Mouse (Mus musculus) erythroblast, embryonic 14.5 days (primary cell): ENCODE results near the gene Rgs19. TPM values are rescaled to one million over a fixed set of nuclear protein-coding genes. Genes with fewer than 3 reads are reported as not detected.

Experiments used
- H3K27me3 ChIP-seq: 2 replicates; pipeline ENCODE4 v1.6.1; 2012; ENCODE audit warnings: inconsistent platforms; ENCODE audit not compliant: control insufficient read depth
- H3K36me3 ChIP-seq: 2 replicates; pipeline ENCODE4 v1.6.1; 2012; ENCODE audit warnings: mild to moderate bottlenecking, inconsistent platforms; ENCODE audit not compliant: control insufficient read depth
- H3K4me1 ChIP-seq: 2 replicates; pipeline ENCODE4 v1.6.1; 2012; ENCODE audit warnings: inconsistent platforms; ENCODE audit not compliant: control insufficient read depth
- H3K4me3 ChIP-seq: replicated peaks from 2 replicates; pipeline ENCODE3; 2012; ENCODE audit warnings: moderate library complexity, mild to moderate bottlenecking, inconsistent platforms
- H3K9me3 ChIP-seq: 2 replicates; pipeline ENCODE4 v1.6.1; 2012; ENCODE audit warnings: low read length, inconsistent platforms, mixed read lengths; ENCODE audit not compliant: control insufficient read depth
- GATA1 ChIP-seq: IDR thresholded peaks from 2 replicates; pipeline ENCODE4 v1.6.1; 2012; ENCODE audit warnings: low read length, inconsistent platforms, mixed read lengths
- TAL1 ChIP-seq: IDR thresholded peaks from 3 replicates; pipeline ENCODE4 v1.6.1; 2012; ENCODE audit warnings: low read length, inconsistent platforms, mixed read lengths
- polyA plus RNA-seq: library from polyadenylated mRNA; stranded (reverse); fragments of >175 nt; gene quantifications from 2 replicates; pipeline ENCODE4 v1.2.3, GENCODE M21; 2012

The Rgs19 gene
- polyA plus RNA-seq: 0.16 and 0.69 TPM in 2 replicates

DNA sequence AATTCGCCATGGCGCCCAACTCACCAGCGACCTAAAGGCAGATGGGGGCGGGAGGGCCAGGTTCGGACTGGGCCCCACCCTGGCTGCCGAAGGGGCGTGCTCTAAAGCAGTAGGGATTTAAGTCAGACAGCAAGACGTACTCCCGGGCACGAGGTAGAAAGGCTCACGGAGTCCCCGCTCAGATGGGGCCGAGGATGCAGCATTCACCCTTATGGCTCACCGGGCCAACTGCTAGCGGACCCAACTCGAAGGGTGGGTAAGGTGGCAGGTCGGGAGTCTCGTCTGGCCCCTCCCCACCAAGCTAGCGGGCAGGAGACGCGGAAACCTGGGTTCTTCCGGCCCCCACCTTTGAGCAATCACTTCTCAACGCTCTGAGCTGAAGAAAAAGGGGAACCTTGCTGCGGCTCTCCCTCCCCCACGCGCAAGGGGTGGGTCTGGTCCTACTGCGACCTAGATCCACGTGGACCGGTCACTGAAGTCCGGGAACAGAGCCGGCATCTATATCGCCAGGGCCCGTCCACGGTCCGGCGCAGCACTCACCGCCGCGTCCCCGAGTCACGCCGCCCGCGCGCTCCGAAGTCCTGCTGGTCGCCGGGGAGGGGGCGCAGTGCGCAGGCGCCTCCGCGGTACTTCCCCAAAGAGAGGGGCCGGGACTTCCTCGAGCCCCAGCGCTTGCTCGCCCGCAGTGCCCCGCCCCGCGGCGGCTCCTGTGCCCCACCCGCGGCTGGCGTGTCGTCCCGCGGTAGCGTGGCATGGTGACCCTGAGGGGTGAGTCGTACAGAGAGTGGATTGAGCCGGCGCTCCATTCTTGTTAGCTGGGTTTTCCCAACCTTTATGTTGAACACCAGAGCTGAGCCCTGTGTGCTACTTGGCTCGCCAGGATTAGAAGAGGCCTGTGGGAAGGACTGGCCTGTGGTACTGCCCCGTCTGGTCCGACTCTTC is at the start of gene Rgs19:
Rgs19 (minus strand) TSS at position 639 of the 942 bp plus-strand sequence.
- H3K4me3 ChIP-seq: peak within 1 kb of the TSS; percentile 57
- peaks cover 11% of the 10 kb centered on the region for H3K4me1 ChIP-seq
- TF ChIP-seq TAL1 (no peak), GATA1 (no peak)
- H3K9me3 ChIP-seq: no peaks in the 10 kb centered on the region
- H3K36me3 ChIP-seq: peaks cover 4% of the 10 kb centered on the region; the same call in 1 of the 2 replicates
- H3K27me3 ChIP-seq: peaks cover 30% of the 10 kb centered on the region

DNA sequence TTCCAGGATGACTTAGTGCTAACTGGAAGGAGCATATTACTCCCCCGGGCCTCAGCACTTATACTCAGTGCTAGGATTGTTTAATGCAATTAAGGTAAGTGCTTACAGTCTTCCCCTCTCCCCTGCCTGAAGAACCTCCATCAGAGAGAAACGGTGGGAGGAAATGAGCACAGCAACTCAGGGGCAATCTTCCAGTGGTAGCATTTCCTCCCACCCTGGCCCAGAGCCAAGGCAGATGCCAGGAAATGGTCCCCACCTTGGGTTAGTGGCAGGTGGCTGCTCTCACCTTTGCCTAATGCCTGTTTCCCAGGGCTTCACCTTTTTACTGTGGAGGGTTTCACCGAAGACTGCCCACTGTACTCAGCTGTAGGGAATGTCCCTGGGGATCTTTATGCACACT is 36.3 kb upstream of the Rgs19 start:
- no peaks in the 10 kb centered on the region for H3K9me3 ChIP-seq
- TF ChIP-seq TAL1: no peak
- no peak for TF ChIP-seq GATA1
- no peak overlapping the region for H3K4me3 ChIP-seq
- H3K36me3 ChIP-seq: no peaks in the 10 kb centered on the region
- H3K4me1 ChIP-seq: no peaks in the 10 kb centered on the region
- no peaks in the 10 kb centered on the region for H3K27me3 ChIP-seq

DNA sequence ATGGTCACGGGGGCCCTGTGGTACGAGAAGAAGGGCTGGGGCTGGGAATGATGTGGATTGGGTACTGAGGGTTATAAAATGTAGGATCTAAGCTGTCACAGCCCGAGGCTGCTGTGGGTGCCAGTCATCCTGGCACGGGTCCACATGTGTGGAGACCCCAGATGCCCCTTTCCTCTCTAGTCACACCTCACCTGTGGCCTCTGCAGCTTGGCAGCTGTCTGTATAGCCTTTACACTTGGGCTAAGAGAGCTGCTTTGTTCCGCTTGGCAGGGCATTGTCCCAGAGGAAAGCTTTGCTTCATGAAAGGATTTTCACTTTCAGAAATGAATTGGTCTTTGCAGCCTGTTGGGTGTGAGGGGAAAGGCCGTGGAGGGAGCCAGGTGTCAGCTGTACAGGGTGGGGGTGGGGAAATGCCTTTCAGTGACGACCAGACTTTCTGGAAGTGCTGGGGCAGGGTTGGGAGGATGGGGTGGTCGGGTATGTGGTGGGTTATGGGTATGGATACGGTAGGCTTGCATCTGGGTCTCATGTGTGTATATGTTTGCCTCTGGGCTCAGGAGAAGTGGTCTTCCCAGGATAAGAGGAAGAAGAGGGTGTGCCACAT is 34.0 kb upstream of the Rgs19 start:
- H3K36me3 ChIP-seq: no peaks in the 10 kb centered on the region
- no peak overlapping the region for H3K4me3 ChIP-seq
- TF ChIP-seq TAL1 (no peak), GATA1 (no peak)
- no peaks in the 10 kb centered on the region for H3K4me1 ChIP-seq
- no peaks in the 10 kb centered on the region for H3K27me3 ChIP-seq
- no peaks in the 10 kb centered on the region for H3K9me3 ChIP-seq

DNA sequence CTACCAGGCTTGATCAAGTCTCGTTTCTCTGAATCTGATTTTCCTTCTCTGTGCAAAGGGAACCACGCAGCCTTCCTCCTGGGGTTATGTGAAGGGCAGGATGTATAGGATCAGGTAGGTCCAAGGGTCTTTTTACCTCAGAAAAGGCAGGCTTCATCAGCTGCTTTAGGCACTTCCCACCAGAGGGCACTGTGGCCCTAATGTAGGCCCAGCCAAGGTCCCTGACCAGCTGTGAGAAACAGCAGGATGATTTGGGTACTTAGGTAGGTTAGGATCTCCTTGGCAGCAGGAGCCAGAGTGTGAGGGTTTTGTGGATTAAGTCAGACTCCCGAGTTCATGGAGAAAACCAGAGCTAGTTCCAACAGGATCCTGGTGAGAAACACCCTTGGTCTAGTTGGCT is 28.4 kb upstream of the Rgs19 start:
- TF ChIP-seq TAL1 (no peak), GATA1 (no peak)
- H3K4me3 ChIP-seq: no peak overlapping the region
- H3K9me3 ChIP-seq: no peaks in the 10 kb centered on the region
- no peaks in the 10 kb centered on the region for H3K36me3 ChIP-seq
- no peaks in the 10 kb centered on the region for H3K4me1 ChIP-seq
- no peaks in the 10 kb centered on the region for H3K27me3 ChIP-seq

DNA sequence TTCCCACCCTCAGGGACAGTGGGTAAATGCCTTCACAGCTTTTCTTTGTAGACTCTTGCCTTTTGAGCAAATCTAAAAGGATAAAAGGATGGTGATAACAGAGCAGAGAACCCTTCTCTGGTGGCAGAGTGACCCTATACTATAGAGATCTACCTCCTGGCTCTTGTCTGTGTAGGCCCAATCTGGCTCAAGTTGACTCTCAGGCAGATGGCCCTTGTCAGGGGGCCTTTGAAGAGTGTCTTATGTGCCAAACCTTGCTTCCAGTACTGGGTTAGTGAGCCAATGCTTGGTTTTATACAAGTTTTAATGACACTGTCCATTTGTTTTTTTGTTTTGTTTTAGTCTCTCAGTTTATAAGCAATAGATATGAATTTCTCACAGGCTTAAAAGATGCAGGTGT is 27.4 kb upstream of the Rgs19 start:
- Histone ChIP-seq H3K4me3 (no peak overlapping the region), H3K27me3 (no peaks in the 10 kb centered on the region), H3K9me3 (no peaks in the 10 kb centered on the region), H3K4me1 (no peaks in the 10 kb centered on the region), H3K36me3 (no peaks in the 10 kb centered on the region)
- TF ChIP-seq TAL1: no peak

DNA sequence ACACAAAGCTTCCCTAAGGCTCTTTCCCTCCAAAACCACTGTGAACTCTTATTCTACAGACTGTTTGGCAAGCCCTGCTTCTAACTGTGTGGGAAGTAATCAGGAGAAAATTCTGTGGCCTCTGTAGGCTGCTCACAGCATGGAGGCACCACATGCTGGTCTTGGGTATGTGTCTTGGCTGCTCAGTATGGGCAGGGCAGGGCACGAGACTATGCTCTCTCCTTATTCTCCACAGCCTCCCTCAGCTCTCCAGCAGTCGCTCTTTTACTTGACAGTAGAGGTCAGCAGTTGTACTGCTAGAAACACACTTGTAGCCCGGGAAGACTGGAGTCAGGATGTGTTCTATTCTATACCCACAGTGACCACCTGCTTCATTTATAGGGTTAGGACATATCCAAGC is 26.3 kb upstream of the Rgs19 start:
- H3K27me3 ChIP-seq: no peaks in the 10 kb centered on the region
- H3K4me3 ChIP-seq: no peak overlapping the region
- H3K36me3 ChIP-seq: no peaks in the 10 kb centered on the region
- H3K4me1 ChIP-seq: no peaks in the 10 kb centered on the region; the same call in 1 of the 2 replicates
- TF ChIP-seq GATA1: no peak
- TF ChIP-seq TAL1: no peak
- no peaks in the 10 kb centered on the region for H3K9me3 ChIP-seq

DNA sequence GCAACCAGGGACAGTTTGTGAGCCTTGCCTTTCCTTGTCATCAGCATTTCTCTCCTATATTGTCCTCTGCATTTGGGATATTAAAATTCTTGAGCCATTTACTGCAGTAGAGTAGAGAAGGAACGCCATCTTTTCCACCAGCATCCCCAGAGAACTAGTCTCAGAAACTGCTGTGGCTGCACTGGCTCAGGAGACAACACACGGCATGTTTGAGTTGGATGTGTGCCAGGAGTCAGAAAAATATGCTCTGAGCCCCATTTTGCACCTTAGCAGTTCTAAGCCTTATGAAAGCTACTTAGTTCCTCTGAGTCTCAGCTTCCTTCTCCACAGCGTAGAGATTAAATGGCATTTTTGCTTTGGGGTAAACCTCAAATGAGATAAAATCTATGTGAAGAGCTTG is 23.2 kb upstream of the Rgs19 start:
- Histone ChIP-seq H3K9me3 (no peaks in the 10 kb centered on the region), H3K4me3 (no peak overlapping the region), H3K4me1 (no peaks in the 10 kb centered on the region; the same call in 1 of the 2 replicates), H3K27me3 (no peaks in the 10 kb centered on the region), H3K36me3 (no peaks in the 10 kb centered on the region)
- TF ChIP-seq TAL1: no peak
- TF ChIP-seq GATA1: no peak

DNA sequence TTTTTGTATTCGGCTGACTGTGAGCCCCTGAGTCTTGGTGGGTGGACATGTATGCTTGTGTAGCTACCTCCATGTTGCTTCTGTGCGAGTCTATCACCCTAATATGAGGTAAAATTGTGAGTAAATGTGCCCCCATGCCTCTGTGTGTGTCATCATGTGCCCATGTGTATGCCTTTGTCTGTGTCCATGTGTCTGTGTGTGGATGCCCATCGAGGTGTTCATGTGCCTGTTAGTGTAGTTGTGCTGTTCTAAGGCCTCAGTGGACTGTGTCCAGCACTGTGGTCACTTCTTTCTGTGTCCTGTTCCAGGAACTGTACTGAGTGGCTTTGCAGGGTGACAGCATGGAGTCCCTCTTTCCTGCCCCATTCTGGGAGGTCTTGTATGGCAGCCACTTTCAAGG is 21.6 kb upstream of the Rgs19 start:
- no peaks in the 10 kb centered on the region for H3K36me3 ChIP-seq
- H3K4me3 ChIP-seq: no peak overlapping the region
- TF ChIP-seq TAL1 (no peak), GATA1 (no peak)
- no peaks in the 10 kb centered on the region for H3K27me3 ChIP-seq
- H3K4me1 ChIP-seq: no peaks in the 10 kb centered on the region; the same call in 1 of the 2 replicates
- H3K9me3 ChIP-seq: no peaks in the 10 kb centered on the region

DNA sequence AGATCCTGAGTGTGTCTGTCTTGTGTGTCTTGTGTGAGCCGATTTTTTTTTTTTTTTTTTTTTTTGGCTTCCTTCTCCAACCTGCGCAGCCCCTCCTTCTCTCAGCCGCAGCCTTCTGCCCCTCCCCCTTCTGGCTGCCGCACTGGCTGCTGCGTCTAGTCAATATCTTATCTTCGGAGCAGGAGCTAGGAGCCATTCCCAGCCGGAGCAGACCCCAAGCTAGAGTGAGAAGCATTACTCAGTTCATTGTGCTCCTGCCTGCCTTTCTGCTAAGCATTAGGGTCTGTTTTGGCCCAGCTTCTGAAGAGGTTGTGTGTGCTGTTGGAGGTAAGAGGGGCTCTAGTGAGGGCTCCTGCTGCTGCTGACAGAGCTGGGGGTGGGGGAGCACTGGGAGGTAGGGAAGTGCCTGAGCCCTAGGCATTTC is 21.1 kb upstream of the Rgs19 start, which contains the start of gene Oprl1:
Oprl1 (plus strand) TSS at position 114 of the 424 bp plus-strand sequence.
- Histone ChIP-seq H3K36me3 (no peaks in the 10 kb centered on the region), H3K9me3 (no peaks in the 10 kb centered on the region), H3K4me1 (no peaks in the 10 kb centered on the region; the same call in 1 of the 2 replicates), H3K4me3 (no peak within 1 kb of the TSS), H3K27me3 (no peaks in the 10 kb centered on the region)
- TF ChIP-seq GATA1 (no peak), TAL1 (no peak)
